Mouse (Mus musculus): Measurements from ENCODE around the gene Pax7.
A peak's percentile ranks its signal among the peaks of the same experiment; 100 is the strongest.

Gene Pax7

GRCm38 (mm10) chr4:139750926-139751325, 82.4 kb downstream of the Pax7 start:
- DNase-seq (ENCODE audit: low read depth) = no peak

- no peak for DNase-seq (ENCODE audit: low read depth)
These were observed 86.0 kb downstream of the Pax7 start for GRCm38 (mm10) chr4:139747190-139747936.

- no peak for DNase-seq (ENCODE audit: low read depth)
These were observed 87.2 kb downstream of the Pax7 start for GRCm38 (mm10) chr4:139746177-139746576.

- DNase-seq (ENCODE audit: low read depth) = no peak
These were observed 88.4 kb downstream of the Pax7 start for GRCm38 (mm10) chr4:139744765-139745395.

GRCm38 (mm10) chr4:139743626-139744025, 89.7 kb downstream of the Pax7 start:
- no peak for DNase-seq (ENCODE audit: low read depth)

- DNase-seq (ENCODE audit: low read depth) = no peak
These were observed 96.3 kb downstream of the Pax7 start for GRCm38 (mm10) chr4:139737035-139737434.

GRCm38 (mm10) chr4:139727101-139727500, 106.2 kb downstream of the Pax7 start:
- DNase-seq (ENCODE audit: low read depth) = no peak

- no peak for DNase-seq (ENCODE audit: low read depth)
These were observed 107.9 kb downstream of the Pax7 start for GRCm38 (mm10) chr4:139725421-139725820.

DNA sequence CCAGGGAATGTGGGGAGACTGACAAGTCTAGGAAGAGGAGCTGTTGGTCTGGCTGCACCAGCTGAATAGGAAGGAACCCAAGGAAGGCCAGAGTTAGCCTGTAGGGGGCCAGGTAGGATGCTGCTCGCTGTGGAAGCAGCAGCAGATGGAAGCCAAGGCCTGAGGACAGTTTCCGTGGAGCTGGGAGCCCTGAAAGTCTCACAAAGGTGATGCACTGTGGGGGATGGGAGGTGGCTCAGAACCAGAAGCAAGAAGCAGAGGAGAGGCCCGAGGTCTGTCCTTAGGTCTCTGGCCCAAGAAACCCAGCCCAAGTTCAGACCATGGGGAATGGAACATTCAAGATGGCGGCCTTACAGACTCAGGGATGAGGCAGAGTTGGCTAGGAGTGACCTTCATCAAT, 109.0 kb downstream of the Pax7 start:
- DNase-seq (ENCODE audit: low read depth) = no peak

DNA sequence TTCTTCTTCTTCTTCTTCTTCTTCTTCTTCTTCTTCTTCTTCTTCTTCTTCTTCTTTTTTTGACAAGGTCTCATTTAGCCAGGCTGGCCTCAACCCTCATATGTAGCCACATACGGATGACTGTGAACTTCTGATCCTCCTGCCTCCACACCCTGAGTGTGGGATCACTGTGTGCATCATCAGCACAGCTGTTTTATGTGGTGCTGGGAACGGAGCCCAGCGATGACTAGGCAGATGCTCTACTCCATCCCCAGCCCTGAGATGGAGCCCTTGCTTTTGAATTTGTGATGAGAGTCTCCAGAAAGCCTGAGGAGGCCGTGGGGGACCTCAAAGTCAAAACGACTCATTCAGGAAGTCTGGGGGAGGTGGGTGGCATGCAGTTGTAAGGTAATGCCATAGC, 114.3 kb downstream of the Pax7 start:
- DNase-seq (ENCODE audit: low read depth) = no peak

- DNase-seq (ENCODE audit: low read depth) = no peak
These were observed 116.7 kb downstream of the Pax7 start for GRCm38 (mm10) chr4:139716477-139717169.

- DNase-seq (ENCODE audit: low read depth) = no peak
These were observed 117.9 kb downstream of the Pax7 start for GRCm38 (mm10) chr4:139715241-139715932.

DNA sequence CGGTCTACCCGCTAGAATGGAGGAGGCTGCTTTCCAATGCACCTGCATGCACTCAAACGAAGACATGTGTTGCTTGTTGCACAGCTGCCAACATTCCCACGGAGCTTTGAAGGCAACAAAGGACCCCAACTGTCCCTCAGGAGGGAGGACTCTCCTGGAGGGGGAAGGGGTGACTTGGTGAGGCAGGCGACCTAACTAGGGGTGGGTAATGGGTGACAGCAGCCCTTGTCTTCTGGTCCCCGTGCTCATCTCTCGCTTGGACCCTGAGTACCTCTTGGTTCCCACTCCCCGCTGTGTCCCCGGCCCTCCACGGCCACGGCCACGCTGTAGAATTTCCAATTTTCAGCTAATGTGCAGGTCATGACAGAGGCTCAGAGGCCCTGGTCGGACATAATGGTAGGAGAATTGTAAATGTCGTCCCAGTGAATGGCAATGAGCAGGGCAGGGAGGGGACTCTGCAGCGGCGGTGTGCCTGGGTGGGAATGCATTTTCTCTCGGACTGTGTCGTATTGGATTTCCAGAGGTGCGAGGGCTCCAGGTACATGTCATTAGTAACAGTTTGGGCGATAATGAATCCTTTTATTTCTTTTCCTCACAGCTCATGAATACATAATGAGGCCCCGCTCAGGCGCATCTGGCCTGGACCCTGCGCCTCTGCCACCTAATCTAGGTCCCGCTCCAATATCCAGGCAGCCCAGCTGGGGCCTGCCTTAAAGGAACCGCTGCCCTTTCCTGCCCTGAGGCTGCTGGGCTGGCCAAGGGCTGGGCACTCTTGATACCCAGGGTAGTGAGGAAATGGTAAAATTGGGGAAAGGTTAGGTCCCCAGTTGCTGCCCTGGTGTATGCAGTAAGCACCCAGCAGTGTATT, 122.6 kb downstream of the Pax7 start:
- DNase-seq (ENCODE audit: low read depth) = no peak

GRCm38 (mm10) chr4:139705986-139706385, 127.3 kb downstream of the Pax7 start:
- no peak for DNase-seq (ENCODE audit: low read depth)

- peak; percentile 18 for DNase-seq (ENCODE audit: low read depth)
These were observed 129.9 kb downstream of the Pax7 start for GRCm38 (mm10) chr4:139703468-139703867.

GRCm38 (mm10) chr4:139702914-139703313, 130.4 kb downstream of the Pax7 start:
- no peak for DNase-seq (ENCODE audit: low read depth)

- no peak for DNase-seq (ENCODE audit: low read depth)
These were observed 134.7 kb downstream of the Pax7 start for GRCm38 (mm10) chr4:139698602-139699001.

DNA sequence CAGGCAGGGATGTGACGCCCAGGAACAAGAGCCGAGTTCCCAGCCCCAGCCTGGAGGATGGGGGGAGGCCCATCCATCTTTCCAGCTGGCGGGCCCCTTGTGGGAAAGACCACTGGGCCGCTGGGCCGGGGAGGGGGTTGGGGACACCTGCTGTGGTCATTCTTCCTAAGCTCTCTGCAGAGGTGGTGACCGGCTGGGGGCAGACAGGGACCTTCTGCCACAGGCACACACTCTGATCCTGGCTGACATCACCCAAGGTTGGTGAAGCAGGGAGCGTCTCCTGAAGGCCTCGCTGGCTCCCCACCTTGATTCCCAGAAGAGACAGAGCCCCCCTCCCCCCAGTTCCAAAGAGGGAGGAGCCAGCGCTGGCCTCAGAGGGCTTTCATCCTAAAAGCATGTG, 135.6 kb downstream of the Pax7 start:
- DNase-seq (ENCODE audit: low read depth) = no peak

DNA sequence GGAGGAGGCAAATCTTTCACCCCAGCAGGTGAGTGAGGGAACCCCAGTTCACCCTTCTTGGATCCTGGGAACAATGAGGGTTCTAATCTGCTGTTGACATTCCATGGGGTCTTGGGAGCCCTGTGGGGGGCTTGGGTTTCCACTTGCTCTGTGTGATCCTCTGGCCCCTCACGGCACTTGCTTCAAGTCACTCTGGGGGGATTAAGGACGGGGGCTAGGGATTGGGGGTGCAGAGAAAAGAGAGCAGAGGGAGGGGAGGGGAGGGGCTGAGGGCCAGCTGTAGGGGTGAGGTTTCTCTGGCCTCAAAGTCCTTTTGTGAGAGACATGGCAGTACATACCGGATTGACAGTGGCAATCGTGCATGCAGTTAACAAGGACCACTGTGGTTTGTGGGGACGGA, 140.0 kb downstream of the Pax7 start:
- DNase-seq (ENCODE audit: low read depth) = no peak

DNA sequence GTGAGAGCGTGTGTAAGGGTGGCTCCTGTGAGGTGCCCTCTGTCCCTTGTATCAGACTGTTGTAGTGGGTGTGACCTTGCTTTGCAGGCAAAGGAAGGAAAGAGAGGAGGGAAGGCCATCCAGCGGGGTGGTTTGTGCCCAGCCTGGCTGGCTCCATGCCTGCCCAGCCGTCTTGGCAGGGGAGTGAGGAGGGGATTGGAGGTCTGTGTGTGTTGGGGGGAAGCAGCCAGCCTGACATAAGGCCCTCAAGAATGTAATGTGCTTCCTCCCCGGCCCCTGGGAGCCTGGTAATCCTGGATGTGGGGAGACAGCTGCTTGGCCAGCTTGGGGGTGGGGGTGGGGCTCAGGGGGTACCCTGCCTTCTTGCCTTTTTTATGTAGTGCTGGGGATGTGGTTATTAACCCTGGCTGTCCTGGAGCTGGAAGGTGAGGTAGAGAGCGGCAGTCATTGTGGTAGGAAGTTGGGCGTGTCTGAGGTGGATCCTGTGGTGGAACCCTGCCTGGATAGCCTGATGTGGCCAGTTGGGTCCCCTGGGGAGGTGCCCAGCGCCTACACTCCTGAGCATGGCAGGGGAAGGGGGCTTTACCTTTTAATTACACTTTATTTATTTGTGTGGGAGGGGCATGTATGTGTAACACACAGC, 143.6 kb downstream of the Pax7 start:
- peak; percentile 79 for DNase-seq (ENCODE audit: low read depth)

- DNase-seq (ENCODE audit: low read depth) = no peak
These were observed 145.3 kb downstream of the Pax7 start for GRCm38 (mm10) chr4:139688058-139688457.
